Mouse (Mus musculus) telencephalon, adult 2 months (tissue): ENCODE measurements around the gene Zkscan5.
"Not testable (repeated sequence)": the region's sequence is repeated elsewhere in the genome, so short reads cannot be mapped to it uniquely, and the experiment has no call there.

Source experiments
- DNase-seq: peaks from one replicate; pipeline ENCODE4 v3.0.0-alpha.2; 2011; ENCODE audit warnings: low read depth, low spot score

The Zkscan5 gene

GRCm38 (mm10) chr5:145203936-145204691 lies at the start of gene Zkscan5:
Gene Zkscan5 (plus strand): TSS chr5:145204562.
- peak; percentile 99 for DNase-seq

- no peak for DNase-seq
Measured at GRCm38 (mm10) chr5:145161361-145161760, 43.0 kb upstream of the Zkscan5 start.

- no peak for DNase-seq
Measured at GRCm38 (mm10) chr5:145164710-145165109, 39.7 kb upstream of the Zkscan5 start.

- no peak for DNase-seq
Measured at GRCm38 (mm10) chr5:145165184-145165583, 39.2 kb upstream of the Zkscan5 start.

- peak; percentile 98 for DNase-seq
Measured at GRCm38 (mm10) chr5:145166536-145167305, 37.6 kb upstream of the Zkscan5 start, which contains the start of the genes Ptcd1 and Cpsf4. Gene Ptcd1 (minus strand): TSS chr5:145167108. Gene Cpsf4 (plus strand): TSS chr5:145167213.

GRCm38 (mm10) chr5:145167306-145167661 lies 37.1 kb upstream of the Zkscan5 start:
- no peak for DNase-seq

- DNase-seq: no peak
Measured at GRCm38 (mm10) chr5:145178461-145178980, 25.8 kb upstream of the Zkscan5 start.

- no peak for DNase-seq
Measured at GRCm38 (mm10) chr5:145185244-145185643, 19.1 kb upstream of the Zkscan5 start.

- no peak for DNase-seq
Measured at GRCm38 (mm10) chr5:145189416-145189815, 14.9 kb upstream of the Zkscan5 start.

GRCm38 (mm10) chr5:145190373-145190772 lies 14.0 kb upstream of the Zkscan5 start:
- no peak for DNase-seq

- peak; percentile 92 for DNase-seq
Measured at GRCm38 (mm10) chr5:145190875-145191798, 13.2 kb upstream of the Zkscan5 start.

- DNase-seq: no peak
Measured at GRCm38 (mm10) chr5:145191962-145192361, 12.4 kb upstream of the Zkscan5 start, which contains the start of gene Atp5j2. Gene Atp5j2 (minus strand): TSS chr5:145192062.

- no peak for DNase-seq
Measured at GRCm38 (mm10) chr5:145200387-145200786, 4.0 kb upstream of the Zkscan5 start.

- peak; percentile 88 for DNase-seq
Measured at GRCm38 (mm10) chr5:145201321-145201991, 2.9 kb upstream of the Zkscan5 start, which contains the start of gene Zkscan14. Gene Zkscan14 (minus strand): TSS chr5:145201868.

- no peak for DNase-seq
Measured at GRCm38 (mm10) chr5:145202446-145202845, 1.9 kb upstream of the Zkscan5 start.

- no peak for DNase-seq
Measured at GRCm38 (mm10) chr5:145205041-145205440, 679 bp downstream of the Zkscan5 start.

- no peak for DNase-seq
Measured at GRCm38 (mm10) chr5:145207385-145207784, 3.0 kb downstream of the Zkscan5 start.

- no peak for DNase-seq
Measured at GRCm38 (mm10) chr5:145207954-145208353, 3.6 kb downstream of the Zkscan5 start.

GRCm38 (mm10) chr5:145208391-145208790 lies 4.0 kb downstream of the Zkscan5 start:
- DNase-seq: not testable (repeated sequence)

- DNase-seq: no peak
Measured at GRCm38 (mm10) chr5:145211340-145211739, 7.0 kb downstream of the Zkscan5 start.

- DNase-seq: no peak
Measured at GRCm38 (mm10) chr5:145212216-145212615, 7.9 kb downstream of the Zkscan5 start.
